Mouse (Mus musculus): ENCODE measurements around the gene Coq5.

DNA sequence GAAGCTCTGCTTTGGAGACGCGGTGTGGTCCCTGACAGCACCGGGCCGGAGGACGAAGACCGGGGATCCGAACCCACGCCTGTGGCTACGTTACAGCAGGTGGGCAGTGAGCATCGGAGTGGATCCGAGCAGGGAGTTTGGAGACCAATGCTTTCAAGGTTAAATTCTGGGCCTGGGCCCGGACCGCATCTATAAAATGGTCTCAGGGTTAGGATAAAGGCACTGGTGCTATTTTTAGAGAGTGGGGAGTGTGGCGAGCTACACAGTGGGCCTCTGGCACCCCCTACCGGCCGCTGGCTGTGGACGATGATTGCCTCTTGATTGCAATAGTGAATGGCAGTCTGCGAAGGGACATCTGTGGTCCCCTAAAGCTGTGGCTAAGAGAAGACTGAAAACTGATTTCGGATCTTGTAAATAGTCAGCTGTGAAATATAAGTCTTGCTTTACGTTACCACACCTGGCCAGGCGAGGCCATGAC is 43.6 kb upstream of the Coq5 start, which contains the start of gene Pop5:
- TF ChIP-seq POLR2A (IDR thresholded peaks at IDR 0.05; ENCODE audit: low read depth, low read length) = no peak
- peak; percentile 92 for TF ChIP-seq CTCF (conservative IDR thresholded peaks at IDR 0.05; ENCODE audit: insufficient read depth, insufficient read length, low read depth, low read length)

All from kidney, adult 2 months (tissue).